Mouse (Mus musculus) neutrophil, adult 83 days (primary cell): Measurements from ENCODE around the gene Ccdc194. TPM values are rescaled to one million over a fixed set of nuclear protein-coding genes. Genes with fewer than 3 reads are reported as not detected.

Source experiments
- total RNA-seq, 2 experiments: library from RNA; stranded (reverse); gene quantifications; one replicate each; pipeline ENCODE4 v1.2.4; 2023

Gene Ccdc194
- total RNA-seq: under 1 TPM; 0.31 to 0.38 TPM

GRCm38 (mm10) chr8:71525226-71526050 is at the start of gene Ccdc194:
Gene Ccdc194, minus strand, starts transcription at chr8:71525711.

GRCm38 (mm10) chr8:71568387-71568937 is 43.0 kb upstream of the Ccdc194 start, which contains the start of gene Slc27a1:
Gene Slc27a1, plus strand, starts transcription at chr8:71568882.

GRCm38 (mm10) chr8:71566501-71566900 is 41.0 kb upstream of the Ccdc194 start, which contains the start of gene Nxnl1:
Gene Nxnl1, minus strand, starts transcription at chr8:71566601.

GRCm38 (mm10) chr8:71558071-71558957 is 32.8 kb upstream of the Ccdc194 start, which contains the start of gene Tmem221:
Gene Tmem221, minus strand, starts transcription at chr8:71558871.

GRCm38 (mm10) chr8:71542632-71543343 is 17.3 kb upstream of the Ccdc194 start, which contains the start of gene Mvb12a:
Gene Mvb12a, plus strand, starts transcription at chr8:71542922.

GRCm38 (mm10) chr8:71537028-71537867 is 11.7 kb upstream of the Ccdc194 start, which contains the start of gene Bst2:
Gene Bst2, minus strand, starts transcription at chr8:71537456.

GRCm38 (mm10) chr8:71511644-71512043 is 13.9 kb downstream of the Ccdc194 start, which contains the start of gene Plvap:
Gene Plvap, minus strand, starts transcription at chr8:71511752.

GRCm38 (mm10) chr8:71487691-71488445 is 37.6 kb downstream of the Ccdc194 start, which contains the start of gene Gtpbp3:
Gene Gtpbp3, plus strand, starts transcription at chr8:71488103.

GRCm38 (mm10) chr8:71485142-71486135 is 40.1 kb downstream of the Ccdc194 start, which contains the start of gene Ano8:
Gene Ano8, minus strand, starts transcription at chr8:71485963.

Other genes starting within 250 kb of the Ccdc194 start
- gene Use1, start 158.9 kb downstream of the Ccdc194 start, total RNA-seq: 100 to 1,000 TPM; 149 to 154 TPM
- gene Ocel1, start 154.4 kb downstream of the Ccdc194 start, total RNA-seq: 10 to 100 TPM; 19.8 to 20.1 TPM
- gene Nr2f6, start 143.8 kb downstream of the Ccdc194 start, total RNA-seq: 1 to 10 TPM; 7.2 to 8.2 TPM
- gene Ushbp1, start 129.9 kb downstream of the Ccdc194 start, total RNA-seq: under 1 TPM in 1 of 2 experiments, not detected in 1; 0.39 TPM
- 10 to 100 TPM; 60.0 to 62.4 TPM for gene Babam1, start 128.8 kb downstream of the Ccdc194 start, total RNA-seq
- gene Ankle1, start 119.7 kb downstream of the Ccdc194 start, total RNA-seq: 10 to 100 TPM; 18.6 to 22.4 TPM
- gene Abhd8, start 62.1 kb downstream of the Ccdc194 start, total RNA-seq: 1 to 10 TPM; 4.8 to 5.6 TPM
- gene Mrpl34, start 60.8 kb downstream of the Ccdc194 start, total RNA-seq: 10 to 100 TPM; 33.7 to 34.1 TPM
- gene Dda1, start 56.5 kb downstream of the Ccdc194 start, total RNA-seq: 10 to 100 TPM; 72.6 to 81.2 TPM
- gene Ano8, start 39.7 kb downstream of the Ccdc194 start, total RNA-seq: 1 to 10 TPM; 3.4 to 4.5 TPM
- 10 to 100 TPM; 11.0 to 13.3 TPM for gene Gtpbp3, start 37.6 kb downstream of the Ccdc194 start, total RNA-seq
- under 1 TPM; 0.40 to 0.44 TPM for gene Plvap, start 14.0 kb downstream of the Ccdc194 start, total RNA-seq
- gene Bst2, start 11.7 kb upstream of the Ccdc194 start, total RNA-seq: 10 to 100 TPM; 20.1 to 22.3 TPM
- gene Mvb12a, start 17.2 kb upstream of the Ccdc194 start, total RNA-seq: 10 to 100 TPM; 27.2 to 31.8 TPM
- under 1 TPM in 1 of 2 experiments, not detected in 1; 0.42 TPM for gene Tmem221, start 33.2 kb upstream of the Ccdc194 start, total RNA-seq
- not detected for gene Nxnl1, start 40.9 kb upstream of the Ccdc194 start, total RNA-seq
- 1 to 10 TPM in 1 of 2 experiments, under 1 TPM in 1; 0.88 to 1.3 TPM for gene Slc27a1, start 43.2 kb upstream of the Ccdc194 start, total RNA-seq
- 10 to 100 TPM; 83.8 to 84.4 TPM for gene Pgls, start 66.5 kb upstream of the Ccdc194 start, total RNA-seq
- 1 to 10 TPM; 5.6 to 7.0 TPM for gene Fam129c, start 71.9 kb upstream of the Ccdc194 start, total RNA-seq
- 10 to 100 TPM; 46.9 to 48.6 TPM for gene Colgalt1, start 85.3 kb upstream of the Ccdc194 start, total RNA-seq
- gene Unc13a, start 146.0 kb upstream of the Ccdc194 start, total RNA-seq: under 1 TPM; 0.13 to 0.38 TPM
- gene Jak3, start 150.6 kb upstream of the Ccdc194 start, total RNA-seq: 10 to 100 TPM; 13.8 to 21.0 TPM
- 1 to 10 TPM; 3.4 to 7.7 TPM for gene Insl3, start 163.5 kb upstream of the Ccdc194 start, total RNA-seq
- under 1 TPM; 0.13 to 0.15 TPM for gene B3gnt3, start 176.1 kb upstream of the Ccdc194 start, total RNA-seq
- 10 to 100 TPM; 57.7 to 61.1 TPM for gene Fcho1, start 200.0 kb upstream of the Ccdc194 start, total RNA-seq